Mouse (Mus musculus): Measurements from ENCODE around the gene Adcy9. TPM values are rescaled to one million over a fixed set of nuclear protein-coding genes. Genes with fewer than 3 reads are reported as not detected.

Adcy9 gene
- total and polyA plus RNA-seq, 2 experiments from 2014 or later, result 1.8 to 19.0 TPM

- H3K27ac ChIP-seq (ENCODE audit: low read depth), result peak overlapping the region; percentile 41
- peaks cover 18% of the 10 kb centered on the region for H3K4me1 ChIP-seq (ENCODE audit: control insufficient read depth, insufficient read depth)
- no peak overlapping the region for H3K4me3 ChIP-seq (ENCODE audit: low read depth, low read length)
- H3K4me2 ChIP-seq (ENCODE audit: low read depth, low read length), result peak overlapping the region; percentile 10
- H3K27me3 ChIP-seq (ENCODE audit: control insufficient read depth, insufficient read depth, low read length), result no peaks in the 10 kb centered on the region
- ATAC-seq (ENCODE audit: insufficient read depth, low read depth) (no peak), DNase-seq (ENCODE audit: low spot score) (peak; percentile 31)
- 33% methylated on average over 8 of the region's 8 CpGs for WGBS
- H3K9ac ChIP-seq (replicated peaks; ENCODE audit: low read depth, low read length), result no peak overlapping the region
- no peak for TF ChIP-seq CTCF (IDR thresholded peaks at IDR 0.05; ENCODE audit: low read depth)
- TF ChIP-seq EP300 (IDR thresholded peaks at IDR 0.05; ENCODE audit: low read depth), result no peak
- no peaks in the 10 kb centered on the region for H3K36me3 ChIP-seq (replicated peaks; ENCODE audit: control insufficient read depth, insufficient read depth, low read length)
- no peaks in the 10 kb centered on the region for H3K9me3 ChIP-seq (replicated peaks; ENCODE audit: control insufficient read depth, low read length)
Observed at GRCm38 (mm10) chr16:4404933-4405761, 15.2 kb downstream of the Adcy9 start.

GRCm38 (mm10) chr16:4401109-4401508 is 19.2 kb downstream of the Adcy9 start:
- no peaks in the 10 kb centered on the region for H3K27me3 ChIP-seq (ENCODE audit: control insufficient read depth, insufficient read depth, low read length)
- peak; percentile 42; the same call in 1 of the 2 replicates for ATAC-seq (ENCODE audit: insufficient read depth, low read depth)
- TF ChIP-seq CTCF (IDR thresholded peaks at IDR 0.05; ENCODE audit: low read depth) (no peak), EP300 (IDR thresholded peaks at IDR 0.05; ENCODE audit: low read depth) (no peak)

GRCm38 (mm10) chr16:4399471-4400223 is 20.7 kb downstream of the Adcy9 start:
- Histone ChIP-seq H3K9ac (replicated peaks; ENCODE audit: low read depth, low read length) (no peak overlapping the region), H3K4me1 (ENCODE audit: control insufficient read depth, insufficient read depth) (peaks cover 37% of the 10 kb centered on the region), H3K36me3 (replicated peaks; ENCODE audit: control insufficient read depth, insufficient read depth, low read length) (no peaks in the 10 kb centered on the region), H3K27me3 (ENCODE audit: control insufficient read depth, insufficient read depth, low read length) (no peaks in the 10 kb centered on the region), H3K4me3 (ENCODE audit: low read depth, low read length) (no peak overlapping the region), H3K27ac (ENCODE audit: low read depth) (peak overlapping the region; percentile 58), H3K4me2 (ENCODE audit: low read depth, low read length) (no peak overlapping the region), H3K9me3 (replicated peaks; ENCODE audit: control insufficient read depth, low read length) (no peaks in the 10 kb centered on the region)
- DNase-seq (ENCODE audit: low spot score), result peak; percentile 47
- no peak for TF ChIP-seq CTCF (IDR thresholded peaks at IDR 0.05; ENCODE audit: low read depth)
- WGBS, result 45% methylated on average over 5 of the region's 5 CpGs
- ATAC-seq (ENCODE audit: insufficient read depth, low read depth), result no peak

More at GRCm38 (mm10) chr16:4401109-4401508, 19.2 kb downstream of the Adcy9 start:
- DNase-seq (ENCODE audit: low spot score), result no peak
- no peaks in the 10 kb centered on the region for H3K9me3 ChIP-seq (replicated peaks; ENCODE audit: control insufficient read depth, low read length)
- 62% methylated on average over 1 of the region's 1 CpGs for WGBS
- H3K4me1 ChIP-seq (ENCODE audit: control insufficient read depth, insufficient read depth), result peaks cover 30% of the 10 kb centered on the region; the same call in 1 of the 2 replicates
- no peak overlapping the region for H3K4me3 ChIP-seq (ENCODE audit: low read depth, low read length)
- H3K9ac ChIP-seq (replicated peaks; ENCODE audit: low read depth, low read length), result no peak overlapping the region
- H3K27ac ChIP-seq (ENCODE audit: low read depth), result no peak overlapping the region
- H3K36me3 ChIP-seq (replicated peaks; ENCODE audit: control insufficient read depth, insufficient read depth, low read length), result no peaks in the 10 kb centered on the region
- no peak overlapping the region for H3K4me2 ChIP-seq (ENCODE audit: low read depth, low read length)

GRCm38 (mm10) chr16:4398782-4399181 is 21.5 kb downstream of the Adcy9 start:
- no peaks in the 10 kb centered on the region for H3K36me3 ChIP-seq (replicated peaks; ENCODE audit: control insufficient read depth, insufficient read depth, low read length)
- WGBS, result 34% methylated on average over 2 of the region's 2 CpGs
- H3K4me2 ChIP-seq (ENCODE audit: low read depth, low read length), result no peak overlapping the region
- H3K4me1 ChIP-seq (ENCODE audit: control insufficient read depth, insufficient read depth), result peaks cover 37% of the 10 kb centered on the region
- no peak overlapping the region for H3K27ac ChIP-seq (ENCODE audit: low read depth)
- TF ChIP-seq EP300 (IDR thresholded peaks at IDR 0.05; ENCODE audit: low read depth) (no peak), CTCF (IDR thresholded peaks at IDR 0.05; ENCODE audit: low read depth) (no peak)
- DNase-seq (ENCODE audit: low spot score) (no peak), ATAC-seq (ENCODE audit: insufficient read depth, low read depth) (no peak)
- no peak overlapping the region for H3K9ac ChIP-seq (replicated peaks; ENCODE audit: low read depth, low read length)
- H3K9me3 ChIP-seq (replicated peaks; ENCODE audit: control insufficient read depth, low read length), result no peaks in the 10 kb centered on the region
- H3K4me3 ChIP-seq (ENCODE audit: low read depth, low read length), result no peak overlapping the region
- H3K27me3 ChIP-seq (ENCODE audit: control insufficient read depth, insufficient read depth, low read length), result no peaks in the 10 kb centered on the region

- 77% methylated on average over 7 of the region's 7 CpGs for WGBS
- DNase-seq (ENCODE audit: low spot score), result no peak
- H3K9me3 ChIP-seq (replicated peaks; ENCODE audit: control insufficient read depth, low read length), result no peaks in the 10 kb centered on the region
- H3K9ac ChIP-seq (replicated peaks; ENCODE audit: low read depth, low read length), result no peak overlapping the region
- H3K27ac ChIP-seq (ENCODE audit: low read depth), result no peak overlapping the region
- no peak for TF ChIP-seq CTCF (IDR thresholded peaks at IDR 0.05; ENCODE audit: low read depth)
- TF ChIP-seq EP300 (IDR thresholded peaks at IDR 0.05; ENCODE audit: low read depth), result no peak
- no peak overlapping the region for H3K4me3 ChIP-seq (ENCODE audit: low read depth, low read length)
- H3K4me2 ChIP-seq (ENCODE audit: low read depth, low read length), result no peak overlapping the region
- no peaks in the 10 kb centered on the region for H3K36me3 ChIP-seq (replicated peaks; ENCODE audit: control insufficient read depth, insufficient read depth, low read length)
- ATAC-seq (ENCODE audit: insufficient read depth, low read depth), result no peak
- H3K27me3 ChIP-seq (ENCODE audit: control insufficient read depth, insufficient read depth, low read length), result no peaks in the 10 kb centered on the region
- H3K4me1 ChIP-seq (ENCODE audit: control insufficient read depth, insufficient read depth), result peaks cover 37% of the 10 kb centered on the region
Observed at GRCm38 (mm10) chr16:4397636-4398035, 22.7 kb downstream of the Adcy9 start.
